Mouse (Mus musculus): Measurements from ENCODE around the gene Pigr.

Gene Pigr

DNA sequence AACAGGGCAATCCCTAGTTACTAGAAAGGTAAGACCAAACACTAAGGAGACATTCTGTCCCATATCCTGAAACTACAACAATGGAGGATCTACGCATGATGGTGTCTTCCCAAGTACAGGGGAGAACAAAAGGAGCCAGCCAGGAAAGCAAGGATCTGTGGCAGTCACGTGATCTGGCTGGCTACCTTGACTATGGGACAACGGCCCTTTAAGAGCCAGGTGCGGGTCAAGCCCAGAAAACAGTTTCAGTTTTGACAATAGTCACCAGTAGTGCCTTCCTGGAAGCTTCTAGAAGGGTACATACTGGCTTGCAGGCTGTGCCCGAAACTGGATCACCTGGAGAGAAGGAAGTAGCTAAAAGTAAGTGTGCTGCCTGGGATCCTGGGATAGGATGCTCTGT lies at the start of gene Pigr:
Pigr (plus strand) TSS at position 237 of the 400 bp plus-strand sequence.
- DNase-seq (ENCODE audit: low spot score) = no peak

DNA sequence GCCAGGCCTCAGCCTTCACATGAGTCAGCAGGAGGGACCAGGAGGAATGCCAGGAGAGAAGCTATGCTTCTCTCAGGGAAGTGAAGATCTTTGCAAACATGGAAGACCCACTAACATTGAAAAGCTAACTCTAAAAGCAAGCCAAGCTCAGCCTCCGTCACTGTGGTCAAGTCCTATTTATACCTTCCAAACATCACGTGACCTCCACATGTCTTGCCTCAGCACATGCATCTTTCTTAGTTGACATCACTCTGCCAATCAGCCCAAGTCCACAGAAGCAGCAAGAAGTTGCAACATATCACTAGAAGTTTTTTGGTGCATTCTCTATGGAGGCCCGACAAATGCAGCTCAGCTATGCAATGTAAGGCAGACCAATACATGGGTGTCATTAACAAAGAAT lies 46.6 kb upstream of the Pigr start:
- no peak for DNase-seq (ENCODE audit: low spot score)

DNA sequence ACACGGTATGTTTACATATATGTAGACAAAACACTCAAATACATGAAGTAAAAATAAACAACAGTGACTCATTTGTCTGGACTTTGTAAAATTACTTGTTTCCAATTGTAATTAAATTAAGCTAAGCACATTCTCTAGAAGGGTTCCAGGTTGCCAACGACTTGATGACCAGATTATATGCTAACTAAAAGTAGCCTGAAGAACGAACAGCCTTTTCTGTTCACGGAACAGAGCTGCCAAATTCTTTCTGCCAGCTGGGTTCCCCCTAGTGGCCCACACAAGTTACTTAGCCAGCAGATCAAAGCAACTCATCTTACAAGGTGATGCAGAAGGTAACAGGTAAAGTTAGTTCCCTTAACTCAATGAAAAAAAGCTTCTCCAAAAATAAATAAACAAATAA lies 42.4 kb upstream of the Pigr start:
- DNase-seq (ENCODE audit: low spot score) = peak; percentile 45

DNA sequence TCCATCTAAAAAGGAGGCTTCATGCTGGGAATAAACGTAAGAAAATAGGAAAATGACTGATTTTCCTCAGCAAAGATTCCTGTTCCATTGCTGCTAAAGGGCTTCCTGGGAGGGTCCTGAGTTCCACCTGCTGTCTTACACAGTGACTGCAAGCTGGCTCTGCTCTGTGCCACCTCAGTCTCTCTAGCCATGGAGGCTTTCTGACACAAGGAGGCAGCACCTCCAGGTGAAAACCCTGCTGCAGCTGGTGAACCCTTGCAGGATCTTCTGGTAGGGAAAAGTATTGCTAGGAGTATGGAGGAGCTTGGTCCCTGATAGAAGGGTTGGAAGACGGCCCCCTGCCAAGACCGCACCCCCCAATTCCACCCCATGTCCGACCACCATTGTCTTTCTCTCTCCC lies 39.5 kb upstream of the Pigr start:
- no peak for DNase-seq (ENCODE audit: low spot score)

DNA sequence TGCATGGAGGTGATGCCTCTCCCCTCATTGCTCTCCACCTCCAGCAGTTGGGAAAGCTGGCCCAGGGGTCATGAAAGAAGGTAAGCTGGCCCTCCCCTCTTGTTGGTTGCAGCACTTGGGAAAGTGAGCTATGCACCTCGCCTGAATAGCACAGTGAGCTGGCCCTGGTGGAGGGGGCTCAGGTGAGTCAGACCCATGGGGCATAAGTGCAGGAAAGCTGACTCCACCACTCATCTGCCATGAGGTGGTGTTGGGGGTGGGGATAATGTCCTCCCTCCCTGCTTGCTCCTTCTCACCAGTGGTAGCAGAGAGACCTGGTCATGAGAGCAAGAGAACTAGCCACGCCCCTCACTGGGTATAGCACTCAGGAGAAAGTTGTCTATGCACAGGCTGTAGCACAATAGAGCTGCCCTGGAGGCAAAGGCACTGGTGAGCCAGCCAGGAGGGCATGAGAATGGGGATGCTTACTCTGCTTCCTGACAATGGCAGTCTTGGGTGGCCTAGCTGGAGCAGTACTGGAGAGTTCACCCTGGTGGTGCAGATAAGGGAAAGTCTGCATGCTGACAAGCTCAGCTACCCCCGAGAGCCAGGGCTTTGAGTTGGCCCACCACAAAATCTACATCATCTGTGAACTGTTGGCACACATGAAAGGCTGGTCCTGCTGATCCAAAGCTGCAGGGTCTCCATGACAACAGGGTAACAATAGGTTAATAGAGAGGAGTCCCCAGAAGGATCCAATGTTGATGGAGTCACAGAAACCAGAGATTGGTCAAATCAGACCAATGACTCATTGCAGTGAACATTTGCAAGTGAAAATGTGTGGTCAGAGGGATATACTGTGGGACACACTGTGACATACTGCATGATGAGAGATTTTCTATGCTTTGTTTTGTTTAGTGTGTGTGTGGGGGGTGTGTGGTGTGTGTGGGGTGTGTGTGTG lies 36.7 kb upstream of the Pigr start:
- DNase-seq (ENCODE audit: low spot score) = peak; percentile 18

DNA sequence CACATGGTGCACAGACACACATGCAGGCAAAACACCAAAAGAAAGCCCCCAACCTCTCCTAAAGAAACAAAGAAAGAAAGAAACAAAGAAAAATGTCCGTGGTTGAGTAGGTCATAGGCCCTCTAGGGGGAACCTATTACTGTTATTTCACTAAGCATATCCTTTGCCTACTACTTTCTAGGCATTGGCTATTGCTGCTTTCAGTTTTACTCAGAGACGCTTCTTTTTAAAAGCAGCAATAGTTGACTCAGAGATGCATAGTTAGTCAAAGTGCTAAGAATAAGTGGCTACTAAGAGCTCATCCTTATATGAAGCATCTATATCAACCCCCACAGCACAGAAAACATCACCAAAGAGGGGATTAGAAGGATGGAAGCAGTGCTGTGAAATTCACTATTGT lies 31.2 kb upstream of the Pigr start:
- DNase-seq (ENCODE audit: low spot score) = no peak

DNA sequence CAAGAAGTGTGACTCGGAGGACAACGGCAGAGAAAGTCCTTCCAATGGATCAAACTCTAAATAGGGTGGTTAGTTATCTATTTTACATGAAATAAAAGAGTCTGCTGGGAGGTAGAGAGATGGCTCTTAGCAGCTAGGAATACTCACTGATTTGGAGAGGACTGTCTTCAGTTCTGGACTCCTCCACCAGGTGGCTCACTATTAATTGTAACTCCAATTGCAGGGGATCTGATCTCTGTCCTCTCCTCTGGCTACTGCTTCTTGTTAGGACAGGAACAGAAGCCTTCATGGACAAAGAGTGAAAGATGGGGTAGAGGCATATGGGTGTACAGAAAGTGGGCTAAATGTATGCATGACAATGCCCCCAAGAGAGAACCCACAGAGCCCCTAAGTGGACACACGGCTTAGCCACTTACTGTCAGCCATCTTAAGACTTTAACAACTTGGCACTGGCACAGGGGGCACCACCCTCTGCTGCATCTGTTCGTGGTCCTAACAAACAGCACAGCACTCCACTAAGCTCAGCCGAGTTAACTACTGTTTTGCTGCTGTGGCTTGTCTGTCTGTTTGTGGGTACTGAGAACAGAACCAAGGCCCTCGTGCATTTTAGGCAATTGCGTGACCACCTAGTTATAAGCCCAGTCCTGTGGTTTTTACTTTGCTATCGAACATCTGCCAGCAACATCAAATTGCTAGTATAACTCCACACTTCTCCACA lies 29.4 kb upstream of the Pigr start:
- peak; percentile 67 for DNase-seq (ENCODE audit: low spot score)

DNA sequence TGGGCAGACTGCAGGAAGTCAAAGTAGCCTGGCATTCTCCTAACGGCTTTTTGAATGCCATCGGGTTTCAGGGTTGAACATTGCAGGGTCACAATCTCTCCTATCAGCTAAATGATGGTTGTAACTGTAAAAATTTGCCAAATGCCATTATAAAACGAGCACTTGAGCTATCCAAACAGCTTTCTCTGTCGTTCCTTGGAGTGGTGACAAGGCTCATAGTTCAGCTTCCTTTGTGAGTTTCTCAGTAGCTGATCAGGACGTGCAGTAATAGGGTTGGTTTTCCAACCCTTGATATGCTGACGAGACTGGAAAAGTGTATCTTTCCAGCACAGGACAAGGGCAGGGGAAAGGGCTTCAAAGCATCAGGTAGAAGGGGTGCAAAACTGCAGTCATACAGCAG lies 28.4 kb upstream of the Pigr start:
- DNase-seq (ENCODE audit: low spot score) = no peak

DNA sequence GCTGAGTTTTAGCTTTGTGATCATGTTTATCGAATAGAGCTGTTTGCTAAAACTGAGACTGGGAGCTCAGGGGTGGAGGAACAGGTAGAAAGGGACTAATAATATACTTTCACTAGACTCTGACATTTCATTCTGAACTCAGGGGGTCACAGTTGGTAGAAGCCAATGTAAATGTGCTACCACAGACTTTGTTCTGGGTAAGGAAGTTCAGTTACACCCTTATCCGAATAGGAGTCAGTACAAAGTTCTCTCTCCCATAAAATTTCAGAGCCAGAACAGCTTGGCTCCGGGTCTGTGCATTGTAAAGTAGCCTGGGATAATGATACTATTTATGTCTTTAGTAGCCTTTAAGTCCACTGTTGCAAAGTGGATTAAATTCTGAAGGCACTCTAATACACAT lies 27.9 kb upstream of the Pigr start:
- no peak for DNase-seq (ENCODE audit: low spot score)

DNA sequence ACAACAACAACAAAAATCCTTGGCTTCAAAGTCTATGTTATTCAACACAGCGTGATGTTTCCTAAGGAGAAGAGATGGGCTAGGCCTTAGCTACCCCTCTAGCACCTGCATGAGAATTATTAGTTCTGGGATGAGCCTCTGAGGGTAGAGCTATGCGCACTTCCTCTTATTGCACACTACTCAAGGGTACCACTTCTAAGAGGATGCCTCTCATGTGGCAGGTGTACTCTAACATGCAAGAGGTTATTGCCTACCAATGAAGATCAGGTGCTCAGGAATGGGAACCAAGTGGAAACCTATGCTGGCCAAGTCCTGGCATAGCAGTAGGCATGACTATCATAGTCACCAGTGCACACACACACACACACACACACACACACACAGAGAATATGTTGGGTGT lies 27.1 kb upstream of the Pigr start:
- no peak for DNase-seq (ENCODE audit: low spot score)

DNA sequence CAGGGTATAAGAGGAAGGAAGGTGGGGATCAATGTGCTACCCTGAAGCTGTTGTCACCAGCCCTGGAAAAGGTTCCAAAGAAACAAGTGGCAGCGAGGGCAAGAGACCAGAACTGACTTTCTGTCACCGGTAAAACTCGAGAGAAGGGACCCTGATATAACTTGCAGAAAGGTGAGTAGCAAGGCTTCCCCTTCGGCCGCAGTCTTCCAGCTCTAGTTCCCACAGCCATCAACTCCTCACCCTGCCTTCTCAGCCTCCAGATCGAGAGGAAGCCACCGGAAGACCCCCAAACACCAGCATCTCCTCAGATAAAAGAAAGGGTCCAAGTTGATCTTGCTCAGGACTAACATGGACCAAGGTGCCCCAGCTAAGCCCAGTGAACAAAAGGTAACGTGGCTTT lies 25.9 kb upstream of the Pigr start, which contains the start of gene Fcamr:
Fcamr (plus strand) TSS at position 301 of the 400 bp plus-strand sequence.
- no peak for DNase-seq (ENCODE audit: low spot score)

DNA sequence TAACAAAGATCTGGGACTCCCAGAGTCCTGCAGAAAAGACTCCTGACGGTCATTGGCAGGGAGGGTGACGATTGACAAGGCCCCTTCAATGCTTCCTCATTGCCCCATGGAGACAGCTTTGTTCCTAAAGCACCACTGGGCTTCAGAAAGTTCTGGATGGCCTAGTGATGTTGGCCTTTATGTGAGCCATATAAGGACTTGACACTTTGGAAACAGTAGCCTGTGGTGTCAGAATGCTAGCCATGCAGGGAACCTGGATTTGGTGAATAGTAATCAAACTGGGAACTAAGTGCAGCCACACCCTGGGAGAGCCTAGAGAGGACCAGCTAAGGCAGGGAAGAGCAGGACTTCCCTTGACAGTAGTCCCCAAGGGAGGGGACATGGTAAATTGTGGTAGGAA lies 25.0 kb upstream of the Pigr start:
- DNase-seq (ENCODE audit: low spot score) = no peak

DNA sequence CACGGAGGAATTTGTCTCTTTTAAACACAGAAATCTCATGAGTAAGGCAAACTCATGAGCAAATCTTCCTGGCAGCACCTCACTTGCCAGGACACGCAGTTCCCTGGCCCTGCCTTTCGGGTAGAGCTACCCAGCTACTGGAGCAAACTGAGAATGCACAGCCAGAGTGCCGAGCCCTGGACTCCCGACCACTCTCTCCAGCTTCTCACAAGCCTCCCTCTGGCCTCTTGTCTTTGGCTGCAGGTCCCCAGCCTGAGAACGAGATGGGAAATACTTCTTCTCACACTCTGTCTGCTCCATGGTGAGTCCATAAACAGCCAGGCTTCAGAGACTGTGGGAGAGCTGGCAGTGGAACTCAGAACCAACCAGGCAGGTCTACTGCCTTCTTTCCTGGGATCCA lies 23.5 kb upstream of the Pigr start:
- DNase-seq (ENCODE audit: low spot score) = no peak

DNA sequence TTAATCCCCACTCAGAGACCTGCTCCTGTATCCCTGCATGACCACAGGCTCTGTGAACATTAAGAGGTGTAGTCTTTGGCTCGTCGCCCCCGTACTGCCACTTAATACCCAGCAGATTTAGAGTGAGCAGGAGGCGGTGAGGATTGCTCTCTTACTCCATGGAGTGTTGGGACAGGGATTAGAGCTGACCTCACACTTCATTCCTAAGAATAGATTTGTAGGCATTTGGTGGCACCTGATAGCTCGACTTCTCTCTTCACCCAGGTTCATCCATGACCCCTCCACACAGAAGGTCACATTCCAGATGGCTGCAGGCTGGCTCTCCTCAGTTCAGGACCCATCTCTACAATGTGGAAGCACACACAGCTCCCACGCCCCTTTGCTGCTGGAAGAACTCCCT lies 22.2 kb upstream of the Pigr start:
- DNase-seq (ENCODE audit: low spot score) = no peak

DNA sequence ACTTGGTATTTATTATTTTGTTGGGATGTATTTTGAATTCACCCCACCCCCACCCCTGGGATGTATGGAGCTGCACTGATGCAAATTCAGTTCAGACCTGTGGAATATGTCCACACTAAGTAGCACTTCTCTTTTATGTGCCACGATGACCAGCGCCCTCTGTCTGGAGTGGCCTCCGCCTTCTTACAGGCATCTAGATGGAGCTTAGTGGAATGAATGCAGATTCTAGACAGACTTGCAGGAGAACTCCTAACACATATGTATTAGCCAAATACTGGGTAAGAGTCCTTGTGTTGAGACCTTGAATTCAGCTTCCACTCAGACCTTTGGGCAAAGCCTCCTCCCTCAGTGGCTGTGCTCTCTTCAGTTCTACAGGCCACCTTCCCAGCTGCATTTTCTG lies 15.6 kb upstream of the Pigr start:
- DNase-seq (ENCODE audit: low spot score) = no peak

DNA sequence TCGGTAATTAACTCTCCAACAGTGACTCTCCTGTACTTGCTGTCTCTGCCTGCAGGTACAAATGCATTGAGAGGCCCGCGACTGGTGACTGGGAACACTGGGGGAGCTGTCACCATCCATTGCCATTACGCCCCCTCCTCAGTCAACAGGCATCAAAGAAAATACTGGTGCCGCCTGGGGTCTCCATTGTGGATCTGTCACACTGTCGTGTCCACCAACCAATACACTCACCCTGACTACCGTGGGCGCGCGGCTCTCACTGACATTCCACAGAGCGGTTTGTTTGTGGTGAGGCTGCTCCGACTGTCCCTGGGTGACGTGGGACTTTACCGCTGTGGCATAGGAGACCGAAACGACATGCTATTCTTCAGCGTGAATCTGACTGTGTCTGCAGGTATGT lies 15.2 kb upstream of the Pigr start:
- no peak for DNase-seq (ENCODE audit: low spot score)

DNA sequence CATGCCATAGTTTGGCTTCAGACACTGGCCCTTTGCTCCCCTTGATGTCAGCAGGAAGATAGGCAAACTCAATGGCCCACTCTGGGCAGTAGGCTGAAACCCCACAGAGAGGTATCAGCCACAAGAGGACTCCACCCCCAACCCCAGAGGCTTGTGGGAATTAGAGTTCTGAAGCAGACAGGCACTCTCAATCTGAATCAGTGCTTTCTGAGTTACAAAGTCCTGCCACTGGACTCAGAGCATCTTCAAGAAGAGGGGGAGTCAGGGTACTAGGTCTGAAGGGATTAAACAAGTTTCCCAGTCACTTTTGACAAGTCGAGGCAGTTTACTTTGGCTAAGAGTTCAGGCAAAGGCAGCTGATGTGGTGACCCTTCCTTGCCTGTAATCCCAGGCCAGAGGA lies 6.7 kb upstream of the Pigr start:
- DNase-seq (ENCODE audit: low spot score) = no peak

DNA sequence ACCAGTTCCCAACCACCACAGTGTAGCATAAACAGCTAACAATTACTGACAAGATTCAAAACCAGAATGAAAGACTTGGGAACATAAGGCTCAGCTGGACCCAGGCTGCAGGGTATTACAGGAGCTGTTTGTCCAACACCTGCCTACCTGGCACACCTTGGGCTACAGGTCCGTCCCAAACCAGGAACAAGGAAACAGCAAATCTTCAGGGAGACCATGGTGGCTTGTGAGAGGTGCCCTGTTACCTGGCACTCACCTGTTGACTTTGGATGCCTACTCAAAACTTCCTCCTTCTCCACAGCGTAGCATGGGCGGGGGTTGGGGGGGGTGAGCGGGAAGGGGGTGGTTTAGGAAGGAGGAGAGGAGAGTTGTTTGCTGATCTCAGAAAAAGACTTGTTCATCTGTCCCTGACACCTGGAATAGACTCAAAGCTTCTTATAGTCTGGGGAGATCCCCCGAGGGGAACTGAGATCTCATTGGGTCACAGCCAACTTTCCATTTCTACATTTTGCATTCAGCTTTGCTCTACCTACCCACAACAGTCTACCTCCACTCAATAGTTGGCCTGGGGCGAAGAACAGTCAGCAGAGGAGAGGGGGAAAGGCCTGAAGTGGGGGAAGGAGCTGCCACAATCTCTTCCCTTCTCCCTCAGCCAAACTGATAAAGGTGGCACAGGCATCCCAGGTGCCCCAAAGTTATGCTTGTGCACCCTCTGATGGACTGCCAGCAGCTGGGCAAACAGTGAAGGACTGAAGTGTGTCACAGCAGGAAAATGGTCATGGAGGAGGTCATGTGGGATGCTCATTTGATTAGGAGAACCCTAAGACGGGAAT lies 6.0 kb upstream of the Pigr start:
- DNase-seq (ENCODE audit: low spot score) = no peak

DNA sequence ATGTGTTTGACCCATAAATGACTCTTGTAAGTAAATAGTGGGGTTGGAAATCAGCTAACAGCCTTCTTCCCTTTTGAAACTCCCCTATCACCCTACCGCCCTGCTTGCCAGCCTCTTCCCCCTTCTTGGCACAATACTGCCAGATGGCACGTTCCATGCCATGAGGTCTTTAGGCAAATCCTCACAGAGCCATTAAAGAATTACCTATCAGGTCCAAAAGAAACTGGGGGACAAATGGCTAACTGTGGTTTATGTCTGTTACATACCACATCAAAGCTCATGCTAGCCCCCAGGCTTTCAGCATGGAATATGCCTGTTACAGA lies 5.4 kb upstream of the Pigr start:
- DNase-seq (ENCODE audit: low spot score) = no peak

DNA sequence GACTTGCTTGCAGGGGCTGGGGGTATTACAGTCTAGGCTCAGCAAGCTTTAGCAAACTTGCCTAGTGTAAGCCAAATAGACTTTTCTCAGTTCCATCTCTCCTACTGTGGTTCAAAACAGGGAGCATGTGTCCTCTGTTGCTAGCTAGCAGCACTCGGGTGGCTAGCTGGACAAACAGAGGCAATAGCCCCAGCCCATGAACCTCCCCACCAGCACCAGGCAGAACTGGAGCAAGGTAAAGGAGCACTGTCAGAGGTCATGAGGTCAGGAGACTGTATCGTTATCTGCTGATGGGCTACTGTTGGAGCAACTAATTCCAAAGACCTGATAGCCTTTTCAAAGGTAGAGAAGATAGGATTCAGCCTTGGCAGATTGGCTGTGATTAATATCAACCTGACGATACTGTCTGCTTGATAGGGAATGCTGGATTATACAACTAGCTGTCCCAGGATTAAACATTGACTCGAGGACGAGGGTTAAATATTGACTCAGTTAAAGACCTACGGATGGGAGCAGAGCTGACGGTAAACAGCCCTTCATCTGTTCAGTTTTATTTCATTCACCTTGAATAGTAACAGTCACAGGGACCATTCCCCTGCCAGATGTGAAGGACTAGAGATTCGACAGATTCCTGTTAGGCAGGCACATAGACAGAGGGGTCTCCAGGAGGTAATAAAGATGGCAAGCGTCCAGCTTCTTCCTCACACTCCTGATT lies 4.4 kb upstream of the Pigr start:
- DNase-seq (ENCODE audit: low spot score) = no peak

DNA sequence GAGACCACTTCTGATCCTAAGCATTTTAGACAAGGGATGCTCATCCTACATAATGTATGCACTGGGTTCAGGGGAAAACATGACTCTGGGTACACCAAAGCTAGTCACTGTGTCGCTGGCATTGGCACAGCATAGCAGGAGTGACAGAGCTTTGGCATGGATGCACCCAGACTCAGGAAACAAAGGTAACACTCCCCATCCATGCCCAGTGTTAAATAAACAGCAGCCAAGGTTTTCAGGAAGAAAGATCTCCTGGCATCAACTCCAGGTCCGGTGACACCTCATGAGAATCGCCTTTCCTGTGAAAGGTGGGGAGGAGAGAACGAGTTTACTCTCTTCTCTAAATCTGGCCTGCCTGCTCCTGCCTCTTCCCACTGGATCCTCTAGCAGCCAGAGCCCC lies 2.2 kb downstream of the Pigr start:
- DNase-seq (ENCODE audit: low spot score) = no peak

Measured in embryo, embryonic 10.5 days (tissue).